Mouse (Mus musculus) ovary, adult 2 months (tissue): ENCODE data around the gene Olfr3. TPM values are rescaled to one million over a fixed set of nuclear protein-coding genes. Genes with fewer than 3 reads are reported as not detected.

Experiments
- polyA plus RNA-seq: library from polyadenylated mRNA; depleted of rRNA; stranded (reverse); fragments of >200 nt; gene quantifications from 2 replicates; pipeline ENCODE4 v1.2.3, GENCODE M21; 2012; rRNA removed

Gene Olfr3
- polyA plus RNA-seq: not detected in 2 replicates

GRCm38 (mm10) chr2:36816932-36817331 lies at the start of gene Olfr3:
TSS of gene Olfr3 (minus strand) at chr2:36817032.

DNA sequence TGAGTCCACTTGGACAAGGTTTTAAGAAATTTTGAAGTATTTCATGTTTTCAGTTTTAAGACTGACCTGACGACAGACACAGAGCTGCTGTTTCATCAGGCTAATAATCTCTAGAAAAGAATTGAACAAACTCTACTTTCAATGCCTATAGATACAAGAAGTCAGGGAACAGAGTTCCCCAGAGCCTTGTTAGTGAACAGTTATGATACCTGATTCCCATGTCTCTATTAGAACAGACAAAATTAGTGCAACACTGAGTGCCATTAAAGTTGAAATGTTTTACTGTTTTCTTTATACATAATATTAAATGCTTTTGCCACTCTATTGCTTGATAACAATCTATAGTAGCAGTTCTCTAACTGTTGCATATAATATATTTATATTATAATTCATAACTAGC lies 45.7 kb upstream of the Olfr3 start, which contains the start of gene Olfr351:
Gene Olfr351 (minus strand): TSS at position 101 of the 400 bp plus-strand sequence.

GRCm38 (mm10) chr2:36846010-36846409 lies 29.2 kb upstream of the Olfr3 start, which contains the start of gene Olfr350:
TSS of gene Olfr350 (plus strand) at chr2:36846310.

DNA sequence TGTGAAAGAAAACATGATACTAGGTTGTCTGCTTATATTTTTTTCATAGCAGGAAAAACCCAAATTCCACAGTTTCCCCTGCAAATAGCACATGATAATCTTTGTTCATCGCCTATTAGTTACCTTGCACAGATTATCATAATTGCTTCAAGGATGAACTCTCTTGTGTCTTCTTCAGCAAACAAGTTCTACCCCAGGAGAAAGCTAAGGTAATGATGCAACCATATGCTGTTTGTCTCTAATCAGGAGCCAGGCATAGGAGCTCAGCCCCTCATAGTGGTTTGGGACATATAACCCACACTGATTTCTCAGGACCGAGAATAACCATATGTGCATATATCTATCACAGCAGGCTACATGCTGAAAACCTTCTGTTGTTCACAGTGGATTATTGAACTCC lies 26.6 kb downstream of the Olfr3 start, which contains the start of gene Olfr50:
Gene Olfr50 (plus strand): TSS at position 301 of the 400 bp plus-strand sequence.

DNA sequence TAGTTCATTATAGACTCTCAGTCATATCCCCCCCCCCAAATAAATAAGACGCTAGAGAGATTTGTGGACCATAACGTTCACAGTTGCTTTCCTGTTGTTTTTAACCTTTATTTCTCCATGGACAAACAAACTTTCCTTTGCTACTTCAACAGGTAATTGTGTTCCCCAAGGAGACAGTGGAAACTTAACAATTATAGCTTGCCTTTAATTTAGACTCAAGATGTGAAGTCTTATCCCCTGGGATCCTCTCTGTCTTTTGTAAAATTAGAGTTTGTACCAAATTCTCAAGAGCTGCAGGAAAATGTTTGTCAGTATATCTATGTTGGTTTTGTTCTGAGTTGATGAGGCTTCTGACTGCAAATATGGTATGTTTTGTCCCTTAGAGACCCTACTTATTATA lies 32.9 kb downstream of the Olfr3 start, which contains the start of gene Olfr348:
Gene Olfr348 (plus strand): TSS at position 301 of the 400 bp plus-strand sequence.

Other genes starting within 250 kb of the Olfr3 start
- not detected in 2 replicates for gene Olfr345, start 177.0 kb downstream of the Olfr3 start, polyA plus RNA-seq
- not detected in 2 replicates for gene Olfr346, start 131.2 kb downstream of the Olfr3 start, polyA plus RNA-seq
- not detected in 2 replicates for gene Olfr347, start 85.1 kb downstream of the Olfr3 start, polyA plus RNA-seq
- gene Olfr348, start 32.8 kb downstream of the Olfr3 start, polyA plus RNA-seq: not detected in 2 replicates
- gene Olfr50, start 26.5 kb downstream of the Olfr3 start, polyA plus RNA-seq: not detected in 2 replicates
- gene Olfr350, start 29.3 kb upstream of the Olfr3 start, polyA plus RNA-seq: not detected in 2 replicates
- not detected in 2 replicates for gene Olfr351, start 45.6 kb upstream of the Olfr3 start, polyA plus RNA-seq
- not detected in 2 replicates for gene Olfr352, start 51.4 kb upstream of the Olfr3 start, polyA plus RNA-seq
- not detected in 2 replicates for gene Olfr353, start 75.9 kb upstream of the Olfr3 start, polyA plus RNA-seq
- not detected in 2 replicates for gene Olfr354, start 88.6 kb upstream of the Olfr3 start, polyA plus RNA-seq
- gene Olfr355, start 111.9 kb upstream of the Olfr3 start, polyA plus RNA-seq: not detected in 2 replicates
- gene Olfr356, start 120.1 kb upstream of the Olfr3 start, polyA plus RNA-seq: not detected in 2 replicates
- not detected in 2 replicates for gene Olfr357, start 176.8 kb upstream of the Olfr3 start, polyA plus RNA-seq
- not detected in 2 replicates for gene Olfr358, start 192.3 kb upstream of the Olfr3 start, polyA plus RNA-seq
- gene Olfr360, start 248.7 kb upstream of the Olfr3 start, polyA plus RNA-seq: not detected in 2 replicates